8 mouse cellular contexts compared by ENCODE assay signal in genomic region chr11:70228828-70229227, GRCm38 (mm10). TPM values are rescaled to one million over a fixed set of nuclear protein-coding genes. Genes with fewer than 3 reads are reported as not detected.
A peak's percentile ranks its signal among the peaks of the same experiment; 100 is the strongest.
DNase-seq lines count a peak whose midpoint lies in the region; ATAC-seq lines count a peak whose summit lies in the region.

No protein-coding gene starts in this region.

- H3K4me1 ChIP-seq in embryonic facial prominence, embryonic 12.5 days = peaks cover 12% of the 10 kb centered on the region; the same call in 1 of the 2 replicates
- peaks cover 44% of the 10 kb centered on the region for H3K4me1 ChIP-seq in heart, embryonic 11.5 days (ENCODE audit: control insufficient read depth, insufficient read depth, low read length)
- peaks cover 51% of the 10 kb centered on the region for H3K4me1 ChIP-seq in liver, embryonic 16.5 days (ENCODE audit: control insufficient read depth, low read depth, low read length)
- H3K4me1 ChIP-seq in neural tube, embryonic 11.5 days (ENCODE audit: control insufficient read depth, insufficient read depth, low read length) = peaks cover 5% of the 10 kb centered on the region; the same call in 1 of the 2 replicates

- peak overlapping the region; percentile 17 for H3K4me3 ChIP-seq in embryonic facial prominence, embryonic 12.5 days
- peak overlapping the region; percentile 48 for H3K4me3 ChIP-seq in heart, embryonic 11.5 days (ENCODE audit: low read depth, low read length)
- peak overlapping the region; percentile 50 for H3K4me3 ChIP-seq in liver, embryonic 16.5 days (ENCODE audit: low read depth, low read length)
- H3K4me3 ChIP-seq in neural tube, embryonic 11.5 days (ENCODE audit: low read depth, low read length) = peak overlapping the region; percentile 21

- H3K36me3 ChIP-seq in embryonic facial prominence, embryonic 12.5 days = no peaks in the 10 kb centered on the region
- no peaks in the 10 kb centered on the region for H3K36me3 ChIP-seq in heart, embryonic 11.5 days (ENCODE audit: control insufficient read depth, insufficient read depth, low read length)
- no peaks in the 10 kb centered on the region for H3K36me3 ChIP-seq in liver, embryonic 16.5 days (ENCODE audit: control insufficient read depth, insufficient read depth)
- H3K36me3 ChIP-seq in neural tube, embryonic 11.5 days (ENCODE audit: control insufficient read depth, insufficient read depth, low read length) = no peaks in the 10 kb centered on the region

- peak overlapping the region; percentile 45 for H3K4me2 ChIP-seq in embryonic facial prominence, embryonic 12.5 days (replicated peaks)
- peak overlapping the region; percentile 68 for H3K4me2 ChIP-seq in heart, embryonic 11.5 days
- H3K4me2 ChIP-seq in liver, embryonic 16.5 days (ENCODE audit: low read depth, low read length) = peak overlapping the region; percentile 69
- H3K4me2 ChIP-seq in neural tube, embryonic 11.5 days (ENCODE audit: low read depth) = peak overlapping the region; percentile 39

- H3K27ac ChIP-seq in embryonic facial prominence, embryonic 12.5 days = no peak overlapping the region
- peak overlapping the region; percentile 93 for H3K27ac ChIP-seq in heart, embryonic 11.5 days (ENCODE audit: low read depth, low read length)
- H3K27ac ChIP-seq in liver, embryonic 16.5 days (ENCODE audit: low read length) = no peak overlapping the region
- no peak overlapping the region for H3K27ac ChIP-seq in neural tube, embryonic 11.5 days (ENCODE audit: low read depth, low read length)

- DNase-seq in adrenal gland, postnatal 36 days = peak; percentile 92 to 93
- DNase-seq in kidney, adult 9 months = peak; percentile 87
- peak; percentile 89 for DNase-seq in neural tube, embryonic 11.5 days (ENCODE audit: low spot score)
- DNase-seq in testis, postnatal 10 days (ENCODE audit: low spot score) = peak; percentile 84

- WGBS in embryonic facial prominence, embryonic 12.5 days = 2% methylated on average over 19 of the region's 19 CpGs
- WGBS in heart, embryonic 11.5 days (ENCODE audit: insufficient replicate concordance) = 0% methylated on average over 19 of the region's 19 CpGs
- 2% methylated on average over 19 of the region's 19 CpGs for WGBS in liver, embryonic 16.5 days (ENCODE audit: insufficient replicate concordance)
- WGBS in neural tube, embryonic 11.5 days = under 1% methylated on average over 19 of the region's 19 CpGs

- H3K9me3 ChIP-seq in embryonic facial prominence, embryonic 12.5 days = no peaks in the 10 kb centered on the region
- no peaks in the 10 kb centered on the region for H3K9me3 ChIP-seq in heart, embryonic 11.5 days (replicated peaks; ENCODE audit: control insufficient read depth, low read length)
- no peaks in the 10 kb centered on the region for H3K9me3 ChIP-seq in liver, embryonic 16.5 days (replicated peaks; ENCODE audit: control insufficient read depth, low read length)
- H3K9me3 ChIP-seq in neural tube, embryonic 11.5 days (ENCODE audit: control insufficient read depth, low read length) = no peaks in the 10 kb centered on the region

- peak overlapping the region; percentile 20; the same call in 1 of the 2 replicates for H3K9ac ChIP-seq in embryonic facial prominence, embryonic 12.5 days
- peak overlapping the region; percentile 75 for H3K9ac ChIP-seq in heart, embryonic 11.5 days (ENCODE audit: low read depth, low read length)
- peak overlapping the region; percentile 46 for H3K9ac ChIP-seq in liver, embryonic 16.5 days (ENCODE audit: low read depth, low read length)
- H3K9ac ChIP-seq in neural tube, embryonic 11.5 days (ENCODE audit: low read length) = no peak overlapping the region

- peaks cover 65% of the 10 kb centered on the region for H3K27me3 ChIP-seq in embryonic facial prominence, embryonic 12.5 days
- H3K27me3 ChIP-seq in heart, embryonic 11.5 days (ENCODE audit: control insufficient read depth, insufficient read depth, low read length) = peaks cover 55% of the 10 kb centered on the region
- peaks cover 34% of the 10 kb centered on the region for H3K27me3 ChIP-seq in liver, embryonic 16.5 days (ENCODE audit: control insufficient read depth, insufficient read depth, low read depth, low read length)
- H3K27me3 ChIP-seq in neural tube, embryonic 11.5 days (ENCODE audit: control insufficient read depth, insufficient read depth, low read length) = peaks cover 55% of the 10 kb centered on the region

- peak; percentile 80 for ATAC-seq in CD4-positive, CD25-positive, alpha-beta regulatory T cell, adult 4 months
- ATAC-seq in embryonic facial prominence, embryonic 12.5 days (ENCODE audit: insufficient number of reproducible peaks, insufficient read depth, low FRiP score, low TSS enrichment) = no peak
- ATAC-seq in heart, embryonic 11.5 days (replicated peaks; ENCODE audit: insufficient number of reproducible peaks, low FRiP score, low TSS enrichment) = peak; percentile 74
- ATAC-seq in liver, embryonic 16.5 days (ENCODE audit: low read depth) = peak; percentile 80
- no peak for ATAC-seq in neural tube, embryonic 11.5 days (ENCODE audit: insufficient read depth, low FRiP score, low TSS enrichment)

RNA-seq across cellular contexts. Expression of gene Bcl6b, which starts 0.8 kb away (rescaled TPM):
- polyA plus RNA-seq in CD4-positive, CD25-positive, alpha-beta regulatory T cell, adult 4 months (2017; shearing (Covaris generic)) = under 1 TPM; 0.31 to 0.56 TPM
- 10 to 100 TPM; 10.7 to 18.9 TPM for total RNA-seq in adrenal gland, postnatal 36 days (2021)
- polyA plus RNA-seq in embryonic facial prominence, embryonic 12.5 days (2016; fragmentation: Nextera tagmentation; extraction: Ambion mirVana) = 10.7 and 10.8 TPM in 2 replicates
- polyA plus RNA-seq in heart, embryonic 11.5 days (2014; fragmentation: Nextera tagmentation; extraction: Ambion mirVana) = 11.9 and 13.0 TPM in 2 replicates
- polyA plus RNA-seq in liver, embryonic 16.5 days (2015; fragmentation: Nextera tagmentation; extraction: Ambion mirVana) = 2.1 and 2.3 TPM in 2 replicates
- polyA plus RNA-seq in neural tube, embryonic 11.5 days (2014; fragmentation: Nextera tagmentation; extraction: Ambion mirVana) = 6.2 and 7.4 TPM in 2 replicates

RNA-seq across cellular contexts. Expression of gene Slc16a13, which starts 8.0 kb away (rescaled TPM):
- 1 to 10 TPM; 2.7 to 3.9 TPM for polyA plus RNA-seq in CD4-positive, CD25-positive, alpha-beta regulatory T cell, adult 4 months (2017; shearing (Covaris generic))
- 1 to 10 TPM; 2.7 to 3.0 TPM for total RNA-seq in adrenal gland, postnatal 36 days (2021)
- polyA plus RNA-seq in embryonic facial prominence, embryonic 12.5 days (2016; fragmentation: Nextera tagmentation; extraction: Ambion mirVana) = 12.8 and 13.3 TPM in 2 replicates
- polyA plus RNA-seq in heart, embryonic 11.5 days (2014; fragmentation: Nextera tagmentation; extraction: Ambion mirVana) = 7.6 and 7.8 TPM in 2 replicates
- polyA plus RNA-seq in liver, embryonic 16.5 days (2015; fragmentation: Nextera tagmentation; extraction: Ambion mirVana) = 2.6 and 4.3 TPM in 2 replicates
- polyA plus RNA-seq in neural tube, embryonic 11.5 days (2014; fragmentation: Nextera tagmentation; extraction: Ambion mirVana) = 14.3 and 16.9 TPM in 2 replicates

RNA-seq across cellular contexts. Expression of gene 0610010K14Rik, which starts 8.9 kb away (rescaled TPM):
- 100 to 1,000 TPM; 123 to 141 TPM for polyA plus RNA-seq in CD4-positive, CD25-positive, alpha-beta regulatory T cell, adult 4 months (2017; shearing (Covaris generic))
- total RNA-seq in adrenal gland, postnatal 36 days (2021) = 10 to 100 TPM; 38.6 to 61.4 TPM
- polyA plus RNA-seq in embryonic facial prominence, embryonic 12.5 days (2016; fragmentation: Nextera tagmentation; extraction: Ambion mirVana) = 193 and 202 TPM in 2 replicates
- 129 and 132 TPM in 2 replicates for polyA plus RNA-seq in heart, embryonic 11.5 days (2014; fragmentation: Nextera tagmentation; extraction: Ambion mirVana)
- 53.9 and 54.5 TPM in 2 replicates for polyA plus RNA-seq in liver, embryonic 16.5 days (2015; fragmentation: Nextera tagmentation; extraction: Ambion mirVana)
- 183 and 204 TPM in 2 replicates for polyA plus RNA-seq in neural tube, embryonic 11.5 days (2014; fragmentation: Nextera tagmentation; extraction: Ambion mirVana)

RNA-seq across cellular contexts. Expression of gene Gm21988, which starts 10.8 kb away (rescaled TPM):
- polyA plus RNA-seq in CD4-positive, CD25-positive, alpha-beta regulatory T cell, adult 4 months (2017; shearing (Covaris generic)) = 1 to 10 TPM; 3.3 to 5.3 TPM
- 1 to 10 TPM; 4.9 to 7.3 TPM for total RNA-seq in adrenal gland, postnatal 36 days (2021)
- 9.9 and 13.2 TPM in 2 replicates for polyA plus RNA-seq in embryonic facial prominence, embryonic 12.5 days (2016; fragmentation: Nextera tagmentation; extraction: Ambion mirVana)
- 7.7 and 9.3 TPM in 2 replicates for polyA plus RNA-seq in heart, embryonic 11.5 days (2014; fragmentation: Nextera tagmentation; extraction: Ambion mirVana)
- 3.4 and 4.3 TPM in 2 replicates for polyA plus RNA-seq in liver, embryonic 16.5 days (2015; fragmentation: Nextera tagmentation; extraction: Ambion mirVana)
- 10.8 and 11.5 TPM in 2 replicates for polyA plus RNA-seq in neural tube, embryonic 11.5 days (2014; fragmentation: Nextera tagmentation; extraction: Ambion mirVana)

RNA-seq across cellular contexts. Expression of gene Rnasek, which starts 10.8 kb away (rescaled TPM):
- 100 to 1,000 TPM; 218 TPM for polyA plus RNA-seq in CD4-positive, CD25-positive, alpha-beta regulatory T cell, adult 4 months (2017; shearing (Covaris generic))
- total RNA-seq in adrenal gland, postnatal 36 days (2021) = 100 to 1,000 TPM; 224 to 245 TPM
- polyA plus RNA-seq in embryonic facial prominence, embryonic 12.5 days (2016; fragmentation: Nextera tagmentation; extraction: Ambion mirVana) = 136 and 148 TPM in 2 replicates
- polyA plus RNA-seq in heart, embryonic 11.5 days (2014; fragmentation: Nextera tagmentation; extraction: Ambion mirVana) = 170 and 183 TPM in 2 replicates
- polyA plus RNA-seq in liver, embryonic 16.5 days (2015; fragmentation: Nextera tagmentation; extraction: Ambion mirVana) = 146 and 159 TPM in 2 replicates
- polyA plus RNA-seq in neural tube, embryonic 11.5 days (2014; fragmentation: Nextera tagmentation; extraction: Ambion mirVana) = 151 and 160 TPM in 2 replicates

Comparison
In these comparisons a context has a peak if more than half of its experiments do, and no peak if none do; other contexts are left out.
1. ATAC-seq: peak in CD4-positive, CD25-positive, alpha-beta regulatory T cell, adult 4 months (single experiment), heart, embryonic 11.5 days (single experiment) and liver, embryonic 16.5 days (single experiment); none in embryonic facial prominence, embryonic 12.5 days (single experiment) and neural tube, embryonic 11.5 days (single experiment).
2. Peak in every context shown above with its lines, with median percentiles within 50 percentile points of each other: DNase-seq, H3K4me2 ChIP-seq and H3K4me3 ChIP-seq.